Mouse (Mus musculus): ENCODE results near the gene Tenm2. TPM values are rescaled to one million over a fixed set of nuclear protein-coding genes. Genes with fewer than 3 reads are reported as not detected.

The Tenm2 gene
- polyA plus RNA-seq, 1 experiment from 2014 or later = 77.0 TPM

GRCm38 (mm10) chr11:36009281-36010208, 1226.2 kb downstream of the Tenm2 start:
- H3K4me1 ChIP-seq (ENCODE audit: control insufficient read depth, insufficient read depth, low read length) = no peaks in the 10 kb centered on the region
- peaks cover 20% of the 10 kb centered on the region for H3K36me3 ChIP-seq (ENCODE audit: control insufficient read depth, insufficient read depth, low read length)
- no peak overlapping the region for H3K9ac ChIP-seq (ENCODE audit: low read depth, low read length)
- no peak overlapping the region for H3K27ac ChIP-seq (ENCODE audit: low read length)
- H3K4me3 ChIP-seq (ENCODE audit: low read depth, low read length) = no peak overlapping the region
- ATAC-seq = peak; percentile 44
- H3K9me3 ChIP-seq (replicated peaks; ENCODE audit: control insufficient read depth, low read length, poor library complexity, severe bottlenecking) = no peaks in the 10 kb centered on the region
- no peak overlapping the region for H3K4me2 ChIP-seq (ENCODE audit: low read length)
- H3K27me3 ChIP-seq (ENCODE audit: control insufficient read depth, insufficient read depth, low read depth, low read length) = no peaks in the 10 kb centered on the region
- 50% methylated on average over 11 of the region's 11 CpGs for WGBS

- H3K9me3 ChIP-seq (replicated peaks; ENCODE audit: control insufficient read depth, low read length, poor library complexity, severe bottlenecking) = no peaks in the 10 kb centered on the region
- H3K4me3 ChIP-seq (ENCODE audit: low read depth, low read length) = no peak overlapping the region
- H3K27ac ChIP-seq (ENCODE audit: low read length) = no peak overlapping the region
- H3K36me3 ChIP-seq (ENCODE audit: control insufficient read depth, insufficient read depth, low read length) = peaks cover 9% of the 10 kb centered on the region; the same call in 1 of the 2 replicates
- no peaks in the 10 kb centered on the region for H3K27me3 ChIP-seq (ENCODE audit: control insufficient read depth, insufficient read depth, low read depth, low read length)
- peaks cover 23% of the 10 kb centered on the region for H3K4me1 ChIP-seq (ENCODE audit: control insufficient read depth, insufficient read depth, low read length)
- H3K4me2 ChIP-seq (ENCODE audit: low read length) = no peak overlapping the region
- ATAC-seq = no peak
- no peak overlapping the region for H3K9ac ChIP-seq (ENCODE audit: low read depth, low read length)
- 46% methylated on average over 4 of the region's 4 CpGs for WGBS
These were observed 1232.9 kb downstream of the Tenm2 start for GRCm38 (mm10) chr11:36002900-36003299.

DNA sequence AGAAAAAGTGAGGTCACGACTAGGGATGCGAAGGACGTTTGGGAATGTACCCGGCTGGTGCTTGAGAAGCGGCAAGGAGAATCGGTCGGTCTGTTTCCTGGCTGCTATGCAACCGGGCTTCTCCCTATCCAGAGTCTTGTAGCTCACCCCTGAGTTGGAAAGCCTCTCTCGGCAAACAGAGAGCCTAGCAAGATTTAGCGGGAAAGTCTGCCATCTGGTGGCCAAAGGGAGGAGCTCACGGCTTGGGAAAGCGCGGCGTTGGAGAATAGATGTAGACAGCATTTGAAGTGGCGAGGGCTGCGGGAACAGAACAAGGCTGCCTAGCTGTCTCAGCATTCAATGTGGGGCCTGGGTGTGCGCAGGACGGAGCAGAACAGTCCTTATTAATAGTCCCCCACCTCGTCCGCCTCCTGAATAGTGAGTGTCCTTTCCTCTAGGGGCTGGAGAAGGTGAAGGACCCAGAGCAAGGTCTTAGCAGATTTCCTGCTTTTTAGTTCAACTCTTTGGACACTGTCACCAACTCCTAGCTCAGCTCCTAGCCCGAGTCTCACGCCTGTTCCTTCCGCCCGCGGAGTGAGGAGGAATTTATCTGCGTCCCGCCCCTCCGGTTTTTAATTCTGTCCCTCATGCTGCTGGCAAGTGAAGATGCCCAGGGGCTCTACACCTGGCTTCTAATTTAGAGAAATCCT, 1234.3 kb downstream of the Tenm2 start:
- peak; percentile 89 for ATAC-seq
- Histone ChIP-seq H3K27me3 (ENCODE audit: control insufficient read depth, insufficient read depth, low read depth, low read length) (no peaks in the 10 kb centered on the region), H3K36me3 (ENCODE audit: control insufficient read depth, insufficient read depth, low read length) (peaks cover 5% of the 10 kb centered on the region; the same call in 1 of the 2 replicates), H3K27ac (ENCODE audit: low read length) (peak overlapping the region; percentile 64), H3K4me3 (ENCODE audit: low read depth, low read length) (no peak overlapping the region; the same call in 1 of the 2 replicates), H3K4me2 (ENCODE audit: low read length) (peak overlapping the region; percentile 52), H3K9ac (ENCODE audit: low read depth, low read length) (peak overlapping the region; percentile 52), H3K4me1 (ENCODE audit: control insufficient read depth, insufficient read depth, low read length) (peaks cover 23% of the 10 kb centered on the region), H3K9me3 (replicated peaks; ENCODE audit: control insufficient read depth, low read length, poor library complexity, severe bottlenecking) (no peaks in the 10 kb centered on the region)
- 4% methylated on average over 28 of the region's 28 CpGs for WGBS

- Histone ChIP-seq H3K27me3 (ENCODE audit: control insufficient read depth, insufficient read depth, low read depth, low read length) (no peaks in the 10 kb centered on the region), H3K9ac (ENCODE audit: low read depth, low read length) (no peak overlapping the region; the same call in 1 of the 2 replicates), H3K4me3 (ENCODE audit: low read depth, low read length) (no peak overlapping the region; the same call in 1 of the 2 replicates), H3K4me2 (ENCODE audit: low read length) (peak overlapping the region; percentile 52), H3K36me3 (ENCODE audit: control insufficient read depth, insufficient read depth, low read length) (peaks cover 5% of the 10 kb centered on the region; the same call in 1 of the 2 replicates), H3K4me1 (ENCODE audit: control insufficient read depth, insufficient read depth, low read length) (peaks cover 23% of the 10 kb centered on the region), H3K9me3 (replicated peaks; ENCODE audit: control insufficient read depth, low read length, poor library complexity, severe bottlenecking) (no peaks in the 10 kb centered on the region), H3K27ac (ENCODE audit: low read length) (0 out of 2 replicates have a peak overlapping the region, but pooled peaks have one; percentile 4)
- peak; percentile 22; the same call in 1 of the 2 replicates for ATAC-seq
- 5% methylated on average over 10 of the region's 10 CpGs for WGBS
These were observed 1235.0 kb downstream of the Tenm2 start for GRCm38 (mm10) chr11:36000585-36001281.

DNA sequence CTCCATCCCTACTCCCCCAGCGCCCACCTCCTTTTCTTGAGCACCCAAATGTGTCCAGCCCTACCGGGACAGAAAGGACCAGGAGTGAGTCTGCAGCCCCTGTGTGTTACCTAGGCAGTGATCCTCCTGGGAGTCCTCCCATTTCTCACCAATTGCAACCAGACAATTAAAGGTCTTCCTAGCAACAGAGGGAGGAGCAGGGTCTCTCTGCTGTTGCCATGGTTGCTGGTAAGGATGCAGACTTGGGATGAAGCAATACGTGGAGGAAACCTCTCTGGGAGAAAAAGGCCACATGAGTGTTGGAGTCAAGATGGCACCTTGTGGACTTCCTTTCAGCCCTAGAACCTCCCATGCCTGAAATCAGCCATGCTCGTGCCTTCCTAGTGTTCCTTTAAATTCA, 1235.7 kb downstream of the Tenm2 start:
- Histone ChIP-seq H3K4me1 (ENCODE audit: control insufficient read depth, insufficient read depth, low read length) (peaks cover 23% of the 10 kb centered on the region), H3K27me3 (ENCODE audit: control insufficient read depth, insufficient read depth, low read depth, low read length) (no peaks in the 10 kb centered on the region), H3K36me3 (ENCODE audit: control insufficient read depth, insufficient read depth, low read length) (peaks cover 5% of the 10 kb centered on the region; the same call in 1 of the 2 replicates), H3K4me3 (ENCODE audit: low read depth, low read length) (no peak overlapping the region), H3K9ac (ENCODE audit: low read depth, low read length) (no peak overlapping the region; the same call in 1 of the 2 replicates), H3K9me3 (replicated peaks; ENCODE audit: control insufficient read depth, low read length, poor library complexity, severe bottlenecking) (no peaks in the 10 kb centered on the region), H3K4me2 (ENCODE audit: low read length) (peak overlapping the region; percentile 15; the same call in 1 of the 2 replicates), H3K27ac (ENCODE audit: low read length) (peak overlapping the region; percentile 43; the same call in 1 of the 2 replicates)
- WGBS = 15% methylated on average over 4 of the region's 4 CpGs
- ATAC-seq = peak; percentile 24; the same call in 1 of the 2 replicates

GRCm38 (mm10) chr11:35998048-35998447, 1237.7 kb downstream of the Tenm2 start:
- ATAC-seq = no peak
- H3K9me3 ChIP-seq (replicated peaks; ENCODE audit: control insufficient read depth, low read length, poor library complexity, severe bottlenecking) = no peaks in the 10 kb centered on the region
- WGBS = 82% methylated on average over 12 of the region's 12 CpGs
- no peak overlapping the region for H3K9ac ChIP-seq (ENCODE audit: low read depth, low read length)
- no peaks in the 10 kb centered on the region for H3K36me3 ChIP-seq (ENCODE audit: control insufficient read depth, insufficient read depth, low read length)
- no peaks in the 10 kb centered on the region for H3K27me3 ChIP-seq (ENCODE audit: control insufficient read depth, insufficient read depth, low read depth, low read length)
- no peak overlapping the region for H3K27ac ChIP-seq (ENCODE audit: low read length)
- no peak overlapping the region for H3K4me3 ChIP-seq (ENCODE audit: low read depth, low read length)
- peaks cover 23% of the 10 kb centered on the region for H3K4me1 ChIP-seq (ENCODE audit: control insufficient read depth, insufficient read depth, low read length)
- H3K4me2 ChIP-seq (ENCODE audit: low read length) = no peak overlapping the region

DNA sequence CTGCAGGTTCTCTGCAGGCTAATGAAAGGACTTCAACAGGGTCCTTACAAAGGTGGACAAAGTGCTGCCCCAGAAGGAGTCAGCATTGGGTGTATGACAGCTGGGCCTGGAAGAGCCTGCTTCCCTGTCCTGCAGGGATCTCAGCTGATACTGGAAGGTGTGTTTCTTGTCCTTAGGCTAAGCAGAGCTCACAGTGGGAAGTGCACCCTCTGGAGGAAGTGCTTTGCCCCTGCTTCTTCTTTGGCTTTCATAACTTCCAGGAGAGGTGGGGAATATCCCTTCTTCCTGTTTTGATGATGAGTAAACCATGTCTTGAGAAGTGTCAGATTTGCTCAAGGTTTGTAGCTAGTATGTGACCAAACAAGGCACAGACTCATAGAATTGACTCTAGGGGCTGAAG, 1240.5 kb downstream of the Tenm2 start:
- Histone ChIP-seq H3K9ac (ENCODE audit: low read depth, low read length) (no peak overlapping the region), H3K4me3 (ENCODE audit: low read depth, low read length) (no peak overlapping the region), H3K36me3 (ENCODE audit: control insufficient read depth, insufficient read depth, low read length) (no peaks in the 10 kb centered on the region), H3K4me1 (ENCODE audit: control insufficient read depth, insufficient read depth, low read length) (peaks cover 9% of the 10 kb centered on the region), H3K27ac (ENCODE audit: low read length) (no peak overlapping the region), H3K4me2 (ENCODE audit: low read length) (no peak overlapping the region), H3K27me3 (ENCODE audit: control insufficient read depth, insufficient read depth, low read depth, low read length) (no peaks in the 10 kb centered on the region), H3K9me3 (replicated peaks; ENCODE audit: control insufficient read depth, low read length, poor library complexity, severe bottlenecking) (no peaks in the 10 kb centered on the region)
- no peak for ATAC-seq

DNA sequence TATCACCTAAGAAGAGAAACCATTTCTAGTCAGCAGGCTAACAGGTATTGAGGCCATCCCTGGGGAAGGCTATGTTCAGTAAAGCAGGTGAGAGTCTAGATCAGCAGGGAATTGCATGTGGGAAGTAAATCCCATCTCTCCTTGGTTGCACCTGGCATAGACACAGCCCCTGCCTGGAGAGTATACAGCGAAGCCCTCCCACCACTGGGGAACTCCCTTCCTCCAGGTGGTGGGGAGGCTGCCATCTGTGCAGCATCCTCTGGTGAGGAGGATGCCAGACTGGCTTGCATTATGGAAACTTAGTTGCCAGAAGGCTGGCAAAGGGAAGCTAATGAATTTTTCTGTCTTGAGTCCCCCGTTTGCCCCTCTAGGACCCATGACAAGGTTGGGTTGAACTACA, 1243.9 kb downstream of the Tenm2 start:
- Histone ChIP-seq H3K9ac (ENCODE audit: low read depth, low read length) (no peak overlapping the region), H3K4me3 (ENCODE audit: low read depth, low read length) (no peak overlapping the region), H3K36me3 (ENCODE audit: control insufficient read depth, insufficient read depth, low read length) (no peaks in the 10 kb centered on the region), H3K4me2 (ENCODE audit: low read length) (no peak overlapping the region), H3K4me1 (ENCODE audit: control insufficient read depth, insufficient read depth, low read length) (no peaks in the 10 kb centered on the region), H3K27me3 (ENCODE audit: control insufficient read depth, insufficient read depth, low read depth, low read length) (no peaks in the 10 kb centered on the region), H3K27ac (ENCODE audit: low read length) (no peak overlapping the region), H3K9me3 (replicated peaks; ENCODE audit: control insufficient read depth, low read length, poor library complexity, severe bottlenecking) (no peaks in the 10 kb centered on the region)
- ATAC-seq = no peak
- 84% methylated on average over 2 of the region's 2 CpGs for WGBS
